Mouse (Mus musculus): ENCODE measurements around the gene Med28.
A peak's percentile ranks its signal among the peaks of the same experiment; 100 is the strongest.

The Med28 gene

GRCm38 (mm10) chr5:45513511-45513910 is 6.5 kb upstream of the Med28 start:
- peak; percentile 44 to 61 for DNase-seq

GRCm38 (mm10) chr5:45514599-45514998 is 5.4 kb upstream of the Med28 start:
- DNase-seq: peak; percentile 36 to 40

GRCm38 (mm10) chr5:45515151-45515743 is 4.8 kb upstream of the Med28 start:
- peak; percentile 55 to 60 for DNase-seq

- DNase-seq: no peak
Measured at GRCm38 (mm10) chr5:45520809-45521110, 731 bp downstream of the Med28 start.

- no peak for DNase-seq
Measured at GRCm38 (mm10) chr5:45521601-45522000, 1.6 kb downstream of the Med28 start.

- peak in 1 of 2 experiments; percentile 14 for DNase-seq
Measured at GRCm38 (mm10) chr5:45525101-45525500, 5.1 kb downstream of the Med28 start.

GRCm38 (mm10) chr5:45526338-45526737 is 6.3 kb downstream of the Med28 start:
- no peak for DNase-seq

GRCm38 (mm10) chr5:45529696-45530095 is 9.7 kb downstream of the Med28 start:
- DNase-seq: peak; percentile 55 to 61

- DNase-seq: peak; percentile 89 to 91
Measured at GRCm38 (mm10) chr5:45534319-45535098, 14.5 kb downstream of the Med28 start.

GRCm38 (mm10) chr5:45535177-45535576 is 15.1 kb downstream of the Med28 start:
- DNase-seq: no peak

GRCm38 (mm10) chr5:45539502-45539901 is 19.5 kb downstream of the Med28 start:
- no peak for DNase-seq

GRCm38 (mm10) chr5:45543374-45543773 is 23.3 kb downstream of the Med28 start:
- no peak for DNase-seq

GRCm38 (mm10) chr5:45549586-45549985 is 29.6 kb downstream of the Med28 start:
- no peak for DNase-seq

GRCm38 (mm10) chr5:45564054-45564453 is 44.0 kb downstream of the Med28 start:
- peak; percentile 39 to 69 for DNase-seq

GRCm38 (mm10) chr5:45565829-45566228 is 45.8 kb downstream of the Med28 start:
- DNase-seq: no peak

- DNase-seq: peak; percentile 42 to 78
Measured at GRCm38 (mm10) chr5:45572816-45573215, 52.8 kb downstream of the Med28 start.

GRCm38 (mm10) chr5:45576716-45577115 is 56.7 kb downstream of the Med28 start:
- DNase-seq: no peak

GRCm38 (mm10) chr5:45577376-45577775 is 57.3 kb downstream of the Med28 start:
- no peak for DNase-seq

All from kidney, postnatal 25 days (tissue).